Mouse (Mus musculus) right cerebral cortex, postnatal 14 days (tissue): ENCODE measurements around the gene Phf24.

Experiments
- DNase-seq: peaks from one replicate; pipeline ENCODE4 v3.0.0; 2022

Phf24 gene

GRCm38 (mm10) chr4:42916617-42917401 is at the start of gene Phf24:
Gene Phf24, plus strand, starts transcription at chr4:42916660.
- peak; percentile 62 for DNase-seq

DNA sequence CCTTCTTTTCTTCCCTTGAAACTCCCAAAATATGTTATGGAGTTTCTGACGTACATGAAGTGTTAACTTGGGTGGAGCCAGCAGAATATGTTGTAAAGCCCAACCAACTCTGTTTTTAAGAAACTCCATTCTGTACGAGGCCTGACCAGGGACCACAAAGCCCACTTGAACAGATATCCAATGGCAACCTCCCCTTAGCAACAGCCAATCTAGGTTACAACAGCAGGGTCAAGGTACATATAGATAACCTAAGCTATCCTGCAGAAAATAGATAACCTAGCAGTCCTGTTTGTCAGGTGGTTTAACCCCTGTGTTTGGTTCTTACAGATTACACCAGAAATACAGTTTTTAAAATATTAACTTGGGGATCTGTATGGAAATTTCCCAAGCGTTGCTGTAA is 49.1 kb upstream of the Phf24 start:
- no peak for DNase-seq

GRCm38 (mm10) chr4:42868193-42868592 is 48.3 kb upstream of the Phf24 start:
- no peak for DNase-seq

GRCm38 (mm10) chr4:42870748-42871147 is 45.7 kb upstream of the Phf24 start:
- DNase-seq: no peak

- DNase-seq: no peak
These were observed 44.3 kb upstream of the Phf24 start for GRCm38 (mm10) chr4:42872151-42872550.

GRCm38 (mm10) chr4:42872746-42873435 is 43.6 kb upstream of the Phf24 start:
- no peak for DNase-seq

DNA sequence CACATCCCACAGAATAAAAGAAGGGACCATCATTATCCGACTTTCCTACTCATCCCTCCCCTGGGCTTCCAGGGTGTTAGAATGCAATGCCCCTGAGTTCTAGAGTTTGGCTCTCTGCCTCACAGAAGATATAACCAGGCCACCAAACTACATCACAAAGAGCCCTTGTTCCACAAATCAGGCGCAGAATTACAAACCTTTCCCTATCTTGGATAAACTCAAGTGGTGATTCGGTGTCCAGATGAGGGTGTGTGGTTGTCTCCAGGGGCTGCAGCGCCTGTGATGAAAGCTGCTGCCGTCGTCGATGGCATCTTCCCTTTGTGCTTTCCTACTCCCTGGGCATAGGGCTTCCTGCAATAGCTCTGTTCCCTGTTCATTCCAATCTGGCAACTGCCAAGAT is 42.3 kb upstream of the Phf24 start, which contains the start of gene Fam205c:
Fam205c (minus strand) TSS at position 101 of the 400 bp plus-strand sequence.
- DNase-seq: no peak

DNA sequence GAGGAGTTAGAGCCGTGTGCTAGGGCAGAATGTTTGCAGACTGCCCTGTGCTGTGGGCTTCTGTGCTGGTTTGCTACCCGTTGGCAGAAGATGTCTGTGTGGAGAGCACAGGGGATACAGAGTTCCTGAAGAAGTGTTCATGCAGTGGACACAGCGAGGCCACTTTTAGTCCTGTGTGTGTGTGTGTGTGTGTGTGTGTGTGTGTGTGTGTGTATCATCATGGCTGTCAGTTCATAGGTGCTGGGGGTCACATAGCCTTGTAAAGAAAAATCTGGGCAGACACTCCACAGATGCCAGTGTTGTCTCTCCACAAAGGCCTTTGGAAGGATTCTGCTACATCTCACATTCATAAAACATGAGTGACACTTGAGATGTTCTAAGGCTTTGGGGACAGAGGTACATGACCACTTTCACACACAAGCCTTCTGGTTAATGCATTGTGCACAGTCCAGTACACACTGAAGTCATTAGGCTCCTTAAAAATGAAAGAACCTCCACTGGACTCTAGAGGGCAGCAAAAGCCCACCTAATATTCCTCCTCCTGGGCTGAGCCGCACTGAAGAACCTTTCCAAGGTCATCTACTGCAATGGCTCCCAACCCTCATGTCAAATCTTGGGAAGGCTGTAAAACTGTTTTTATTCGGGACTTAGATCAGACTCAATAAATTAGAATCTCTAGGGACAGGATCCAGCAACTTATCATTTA is 39.7 kb upstream of the Phf24 start:
- peak; percentile 29 for DNase-seq

DNA sequence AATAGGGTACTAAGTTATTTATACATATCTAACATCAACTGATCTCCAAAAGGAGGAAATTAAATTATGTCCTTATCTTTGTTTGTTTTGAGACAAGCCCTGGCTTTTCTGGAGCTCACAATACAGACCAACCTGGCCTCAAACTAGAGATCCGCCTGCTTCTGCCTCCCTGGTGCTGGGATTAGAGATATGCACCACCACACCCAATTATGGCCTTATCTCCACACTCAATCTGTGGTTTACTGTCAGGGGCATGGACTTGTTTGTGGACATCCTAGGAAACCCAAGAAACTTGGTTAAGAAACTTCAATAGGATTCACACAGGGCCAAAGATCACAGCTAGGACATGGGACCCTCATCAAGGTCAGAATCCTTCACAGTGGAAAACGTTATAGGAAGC is 38.8 kb upstream of the Phf24 start:
- DNase-seq: no peak

DNA sequence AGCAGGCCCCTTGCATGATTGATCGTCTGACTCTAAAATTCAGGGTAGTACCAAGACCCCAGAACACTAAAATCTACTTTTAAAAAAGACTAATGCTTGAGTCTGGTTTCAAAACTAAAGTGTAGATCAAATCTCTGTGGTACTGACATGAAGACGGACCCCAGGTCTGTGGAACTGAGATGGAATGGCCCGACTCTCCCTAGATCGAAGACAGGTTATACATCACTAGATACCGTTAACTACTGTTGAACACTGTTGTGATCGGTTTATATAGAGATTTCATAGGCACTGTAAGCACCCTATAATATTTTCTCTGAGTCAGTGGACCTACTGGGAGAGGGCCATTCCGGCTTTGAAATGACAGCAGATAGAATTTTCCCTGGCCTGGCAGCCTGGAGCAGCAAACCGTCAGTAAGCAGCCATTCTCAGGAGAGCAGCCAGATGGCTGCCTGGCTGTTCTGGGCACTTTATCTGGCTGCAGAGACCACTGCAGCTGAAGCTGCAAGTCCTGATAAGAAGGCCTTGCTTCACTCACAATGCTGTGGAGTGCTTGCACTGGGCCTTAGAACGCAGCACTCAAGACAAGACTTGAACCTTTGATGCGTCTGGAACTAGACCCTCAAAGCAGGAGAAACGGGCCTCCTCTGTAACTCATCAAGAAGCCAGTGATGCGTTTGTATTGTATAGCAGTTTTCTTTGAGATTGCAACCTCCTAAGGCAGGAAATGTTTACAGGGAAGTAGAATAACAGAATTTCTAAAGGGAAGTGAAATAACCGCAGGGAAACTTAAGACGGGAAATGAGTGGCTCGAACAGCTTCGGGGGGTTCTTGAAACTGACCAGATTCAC is 36.4 kb upstream of the Phf24 start:
- no peak for DNase-seq

DNA sequence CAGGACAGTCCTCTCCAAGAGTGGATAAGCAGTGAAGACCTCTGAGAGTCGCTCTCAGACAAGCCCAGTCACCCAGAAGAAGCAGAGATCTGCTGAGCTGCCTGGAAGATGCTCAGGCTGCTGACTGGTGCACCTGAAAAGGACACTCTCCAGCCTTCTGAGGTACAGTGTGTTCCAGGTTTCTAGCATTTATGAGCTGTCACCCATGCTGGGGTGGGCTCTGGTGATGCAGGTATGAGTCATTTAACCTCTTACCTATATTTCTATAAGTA is 35.8 kb upstream of the Phf24 start:
- no peak for DNase-seq

DNA sequence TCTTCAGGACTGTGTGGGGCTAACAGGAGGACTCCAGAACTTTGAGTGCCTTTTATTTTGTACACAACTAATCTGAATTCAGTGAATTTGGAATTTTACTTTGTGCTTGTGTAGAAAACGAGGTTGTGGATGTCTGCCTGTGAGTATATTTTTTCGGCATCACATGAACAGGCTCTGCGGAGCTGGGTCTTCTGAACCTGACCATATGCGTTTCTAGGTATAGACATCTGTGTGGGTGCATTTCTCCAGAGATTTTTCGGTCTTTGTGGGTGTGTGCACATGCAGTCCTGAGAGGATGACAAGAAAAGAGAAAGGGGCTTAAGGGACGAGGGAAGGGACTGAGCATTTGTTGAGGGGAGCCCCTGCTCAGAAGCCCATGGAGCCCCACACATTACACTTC is 29.5 kb upstream of the Phf24 start:
- DNase-seq: no peak

- DNase-seq: no peak
These were observed 27.7 kb upstream of the Phf24 start for GRCm38 (mm10) chr4:42888806-42889205.

- DNase-seq: no peak
These were observed 25.3 kb upstream of the Phf24 start for GRCm38 (mm10) chr4:42891176-42891575.

- no peak for DNase-seq
These were observed 21.3 kb upstream of the Phf24 start for GRCm38 (mm10) chr4:42895118-42895517.

DNA sequence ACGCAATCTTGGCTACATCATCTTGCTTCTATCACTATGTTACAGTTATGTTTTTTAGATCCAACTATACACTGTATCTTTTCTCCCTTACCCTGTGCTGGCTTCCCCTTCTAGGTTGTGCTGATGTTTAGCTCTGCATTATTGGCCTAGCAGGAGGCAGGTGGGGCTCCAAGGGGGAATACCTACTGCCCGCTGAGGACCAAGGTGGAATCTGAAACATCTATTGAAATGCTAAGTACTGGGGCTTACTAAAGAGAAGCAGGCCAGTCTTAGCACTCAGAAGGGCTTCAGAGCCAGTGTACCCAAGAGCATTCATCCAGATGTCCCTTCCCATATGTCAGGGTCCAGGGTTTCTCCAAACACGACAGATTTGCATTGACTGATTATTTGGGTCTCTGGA is 17.5 kb upstream of the Phf24 start:
- no peak for DNase-seq

DNA sequence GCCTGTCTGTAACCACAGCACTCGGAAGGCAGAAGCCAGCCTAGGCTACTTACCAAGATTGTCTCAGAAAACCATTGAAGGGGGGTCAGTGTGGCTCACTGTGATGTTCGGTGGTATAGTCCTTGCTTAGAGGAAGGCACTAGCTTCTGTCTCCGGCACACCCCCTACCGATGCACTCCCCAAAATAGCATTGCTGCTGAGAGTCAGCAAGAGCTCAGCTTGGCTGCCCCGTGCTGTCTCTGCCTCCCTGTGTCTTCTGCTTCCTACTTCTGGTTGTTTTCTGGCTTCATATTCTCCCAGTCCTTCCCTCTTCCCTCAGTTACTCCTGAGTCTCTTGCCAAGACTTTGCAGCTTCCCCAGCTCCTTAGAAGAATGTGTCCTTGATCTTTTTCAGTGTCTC is 15.6 kb upstream of the Phf24 start:
- peak; percentile 40 for DNase-seq

DNA sequence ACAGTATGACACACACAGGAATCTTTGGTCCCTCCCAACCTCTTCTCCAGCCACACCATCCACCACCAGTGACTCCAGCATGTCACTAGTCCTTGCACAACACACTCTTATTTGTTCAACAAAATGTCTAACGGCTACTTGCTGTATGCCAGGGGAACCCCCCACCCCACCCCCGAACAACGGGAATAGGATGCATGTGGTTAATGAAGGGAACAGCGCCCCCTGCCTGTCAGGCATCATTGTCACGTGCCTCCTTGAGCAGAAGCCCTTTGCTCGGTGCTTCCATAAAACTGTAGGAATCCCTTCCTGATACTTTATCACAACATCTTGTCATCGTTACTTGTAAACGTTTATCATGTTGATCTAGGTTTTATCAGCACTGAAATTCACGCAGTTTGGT is 14.3 kb upstream of the Phf24 start:
- peak; percentile 60 for DNase-seq

DNA sequence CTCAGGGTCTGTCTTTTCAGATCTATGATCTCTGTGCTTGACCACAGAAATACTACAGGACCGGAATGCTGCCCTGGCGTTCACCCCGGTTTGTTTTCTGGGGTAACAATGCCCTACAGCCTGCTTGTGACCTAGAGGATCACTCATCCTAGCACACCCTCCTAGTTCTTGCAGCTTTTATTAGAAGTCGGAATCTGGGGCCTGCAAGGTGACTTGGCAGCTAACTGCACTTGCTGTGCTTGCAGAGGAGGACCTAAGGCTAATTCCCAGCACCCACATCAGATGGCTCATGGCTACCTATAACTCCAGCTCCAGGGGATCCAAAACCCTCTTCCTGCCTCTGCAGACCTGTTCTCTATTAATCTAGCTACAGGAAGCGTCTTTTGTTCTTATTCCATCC is 13.7 kb upstream of the Phf24 start:
- DNase-seq: no peak

GRCm38 (mm10) chr4:42903942-42904341 is 12.5 kb upstream of the Phf24 start:
- no peak for DNase-seq

DNA sequence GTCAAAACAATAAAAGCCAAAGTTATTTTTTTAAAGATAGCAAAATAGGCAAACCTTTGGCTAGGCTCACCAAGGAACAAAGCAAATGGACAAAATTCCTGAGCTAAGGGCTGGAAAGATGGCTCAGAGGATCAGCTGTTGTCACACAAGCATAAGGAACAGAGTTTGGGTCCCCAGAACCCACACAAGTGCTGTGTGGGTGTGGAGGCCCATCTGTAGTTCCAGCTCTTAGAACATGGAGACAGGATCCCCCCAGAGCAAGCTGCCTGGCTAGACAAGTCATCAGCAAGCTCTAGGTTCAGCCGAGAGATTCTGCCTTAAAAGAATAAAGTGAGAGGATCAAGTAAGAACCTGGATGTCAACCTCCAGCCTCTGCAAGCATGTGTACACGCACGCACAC is 11.9 kb upstream of the Phf24 start:
- DNase-seq: no peak

DNA sequence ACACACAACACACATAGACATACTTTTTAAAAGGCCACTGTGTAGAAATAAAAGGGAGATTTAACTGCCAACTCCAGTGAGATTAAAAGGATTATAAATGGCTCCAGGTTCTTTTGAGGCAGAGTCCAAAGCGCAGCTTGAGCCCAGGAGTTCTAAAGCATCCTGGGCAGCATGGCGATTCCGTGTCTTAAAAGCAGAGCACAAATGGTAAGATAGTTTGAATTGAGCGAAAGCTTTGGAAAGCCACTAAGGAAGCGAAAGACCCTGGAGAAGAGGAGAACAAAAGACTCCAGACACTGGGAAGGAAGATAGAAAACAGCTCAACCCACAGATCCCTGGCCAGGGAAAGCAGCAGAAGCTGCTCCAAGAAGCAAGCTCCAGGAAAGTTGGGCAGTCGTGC is 11.5 kb upstream of the Phf24 start:
- no peak for DNase-seq

DNA sequence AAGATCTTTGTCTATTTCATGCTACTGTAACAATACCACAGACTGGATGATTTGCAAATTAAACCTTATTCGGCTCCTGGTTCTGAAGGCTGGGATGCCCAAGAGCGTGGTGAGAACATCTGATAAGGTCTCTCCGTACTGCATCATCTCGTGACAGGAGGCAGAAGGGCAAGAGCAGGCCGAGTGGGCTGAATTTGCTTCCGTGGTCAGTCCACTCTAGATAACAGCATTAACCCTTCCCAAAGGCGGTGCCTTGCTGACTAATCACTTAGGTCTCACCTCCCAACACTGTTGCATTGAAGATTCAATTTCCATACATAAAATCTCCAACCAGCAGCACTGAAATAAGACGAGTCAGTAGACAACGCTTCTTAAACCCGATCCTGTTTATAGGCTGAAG is 3.1 kb upstream of the Phf24 start:
- DNase-seq: no peak
